Mouse (Mus musculus) lung, embryonic 16.5 days (tissue): ENCODE results near the gene Gjb4. TPM values are rescaled to one million over a fixed set of nuclear protein-coding genes. Genes with fewer than 3 reads are reported as not detected.

ENCODE experiments used
- ATAC-seq: fragments of 200-750 bp; cut with Nextera tagmentation; 2 replicates; pipeline ENCODE4 v1.8.0; 2017; ENCODE audit warnings: low read depth, mild to moderate bottlenecking, moderate library complexity
- H3K27ac ChIP-seq: fragments of 300-500 bp; sonication (generic); 2 replicates; pipeline ENCODE4 v1.5.1; 2014; ENCODE audit warnings: mild to moderate bottlenecking, control low read depth, low read length
- H3K27me3 ChIP-seq: fragments of 300-500 bp; sonication (generic); 2 replicates; pipeline ENCODE4 v1.6.1; 2014; ENCODE audit warnings: low read depth, low read length, mixed read lengths; ENCODE audit not compliant: control insufficient read depth, insufficient read depth
- H3K36me3 ChIP-seq: fragments of 300-500 bp; sonication (generic); 2 replicates; pipeline ENCODE4 v1.6.1; 2014; ENCODE audit warnings: low read length; ENCODE audit not compliant: control insufficient read depth, insufficient read depth
- H3K4me1 ChIP-seq: fragments of 300-500 bp; sonication (generic); replicated peaks from 2 replicates; pipeline ENCODE4 v1.6.1; 2014; ENCODE audit warnings: low read length, mixed read lengths; ENCODE audit not compliant: control insufficient read depth, insufficient read depth
- H3K4me2 ChIP-seq: fragments of 300-500 bp; sonication (generic); 2 replicates; pipeline ENCODE4 v1.6.1; 2014; ENCODE audit warnings: low read depth, low read length, control low read depth
- H3K4me3 ChIP-seq: fragments of 300-500 bp; sonication (generic); 2 replicates; pipeline ENCODE4 v1.5.1; 2014; ENCODE audit warnings: mild to moderate bottlenecking, low read length, control low read depth
- H3K9ac ChIP-seq: fragments of 300-500 bp; sonication (generic); 2 replicates; pipeline ENCODE4 v1.6.1; 2014; ENCODE audit warnings: low read length, control low read depth
- H3K9me3 ChIP-seq: fragments of 300-500 bp; sonication (generic); 2 replicates; pipeline ENCODE4 v1.6.1; 2016; ENCODE audit warnings: low read length; ENCODE audit not compliant: control insufficient read depth
- WGBS: fragments of 180-500 bp; shearing (Covaris S2); extraction: QIAGEN DNeasy Blood & Tissue Kit; methylation state at CpG from one replicate; pipeline ENCODE4 v1.1.7; 2014; 5-methylcytosine and 5-hydroxymethylcytosine counted together
- polyA plus RNA-seq: library from polyadenylated mRNA; unstranded; fragments of >200 nt; fragmentation: Nextera tagmentation; extraction: Ambion mirVana; gene quantifications from 2 replicates; pipeline ENCODE4 v1.2.1, GENCODE M21; 2015

The Gjb4 gene
- polyA plus RNA-seq, 1 experiment from 2014 or later: 0.20 TPM

- H3K27me3 ChIP-seq: no peaks in the 10 kb centered on the region
- H3K9me3 ChIP-seq: no peaks in the 10 kb centered on the region
- H3K9ac ChIP-seq: no peak overlapping the region
- H3K4me1 ChIP-seq: no peaks in the 10 kb centered on the region
- H3K4me3 ChIP-seq: no peak overlapping the region
- H3K4me2 ChIP-seq: no peak overlapping the region
- no peaks in the 10 kb centered on the region for H3K36me3 ChIP-seq
- 67% methylated on average over 3 of the region's 3 CpGs for WGBS
- ATAC-seq: no peak
- no peak overlapping the region for H3K27ac ChIP-seq
These were observed 50.1 kb downstream of the Gjb4 start for GRCm38 (mm10) chr4:127303796-127304195.

Other genes with a start within 250 kb of the Gjb4 start
- gene Tmem35b, start 230.4 kb downstream of the Gjb4 start, polyA plus RNA-seq: 21.0 and 22.7 TPM in 2 replicates
- 0.38 and 0.41 TPM in 2 replicates for gene Dlgap3, start 184.9 kb downstream of the Gjb4 start, polyA plus RNA-seq
- 58.1 and 64.5 TPM in 2 replicates for gene Smim12, start 110.3 kb downstream of the Gjb4 start, polyA plus RNA-seq
- gene Gja4, start 40.0 kb downstream of the Gjb4 start, polyA plus RNA-seq: 41.2 and 43.5 TPM in 2 replicates
- 2.0 and 2.2 TPM in 2 replicates for gene Gjb3, start 23.2 kb downstream of the Gjb4 start, polyA plus RNA-seq
- 0.59 and 0.79 TPM in 2 replicates for gene Gjb5, start 4.1 kb upstream of the Gjb4 start, polyA plus RNA-seq